Mouse (Mus musculus) heart, postnatal 14 days (tissue): ENCODE measurements around the gene Scnn1b. TPM values are rescaled to one million over a fixed set of nuclear protein-coding genes. Genes with fewer than 3 reads are reported as not detected.
A peak's percentile ranks its signal among the peaks of the same experiment; 100 is the strongest.

ENCODE experiments used
- DNase-seq, 2 experiments: peaks; one replicate each; pipeline ENCODE4 v3.0.0; 2021 to 2022
- intact Hi-C: fragments of 180-260 bp; cut with DNase I; formaldehyde crosslinking; loops from one replicate; pipeline ENCODE4 v1.15.1; 2025
- long read RNA-seq, 2 experiments: library from polyadenylated mRNA; stranded (forward); transcript quantifications; one replicate each; pipeline ENCODE4 v2.0.0; 2021
- total RNA-seq, 2 experiments: library from RNA; stranded (reverse); gene quantifications; 2 replicates each; pipeline ENCODE4 v1.2.3; 2021

The Scnn1b gene
- under 1 TPM in 1 of 2 experiments, not detected in 1; 0.50 TPM for total RNA-seq
- long read RNA-seq, experiment 1, result 0 reads
- long read RNA-seq, experiment 2, result 0 reads

GRCm38 (mm10) chr7:121864858-121865585 is at the start of gene Scnn1b:
TSS of gene Scnn1b (plus strand) at chr7:121865038.
- DNase-seq, result no peak
- intact Hi-C loops, result no loop called here

DNA sequence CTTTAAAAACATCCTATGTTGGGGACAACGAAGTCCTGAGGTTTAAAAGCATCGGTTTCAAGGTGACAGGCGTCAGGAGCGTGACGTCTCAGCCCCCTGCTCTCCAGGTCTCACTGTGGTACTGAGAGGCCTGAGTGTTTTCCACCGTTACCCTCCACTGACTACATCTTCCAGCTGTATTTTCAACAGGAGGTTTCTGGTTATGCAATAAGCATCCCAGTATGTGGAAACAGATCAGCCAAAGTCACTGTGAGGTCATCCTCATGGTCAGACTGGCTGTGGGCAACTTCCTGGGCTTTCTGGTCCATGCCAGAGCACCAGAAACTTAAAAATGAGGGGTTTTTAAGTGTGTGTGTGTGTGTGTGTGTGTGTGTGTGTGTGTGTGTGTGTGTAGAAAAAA is 43.2 kb upstream of the Scnn1b start:
- intact Hi-C loops, result no loop called here
- no peak for DNase-seq

- no peak for DNase-seq
- intact Hi-C loops, result no loop called here
Observed at GRCm38 (mm10) chr7:121828481-121828880, 36.4 kb upstream of the Scnn1b start.

- intact Hi-C loops, result no loop called here
- no peak for DNase-seq
Observed at GRCm38 (mm10) chr7:121835392-121835791, 29.4 kb upstream of the Scnn1b start.

- intact Hi-C loops, result no loop called here
- DNase-seq, result no peak
Observed at GRCm38 (mm10) chr7:121836827-121837226, 28.0 kb upstream of the Scnn1b start.

GRCm38 (mm10) chr7:121840810-121841209 is 24.0 kb upstream of the Scnn1b start:
- peak; percentile 27 to 51 for DNase-seq
- intact Hi-C loops, result loop anchor here (10.0 kb wide), 1 partner anchor 106 kb away; the partner anchor contains the start of gene Scnn1g

GRCm38 (mm10) chr7:121842234-121842633 is 22.6 kb upstream of the Scnn1b start:
- DNase-seq, result no peak
- intact Hi-C loops, result loop anchor here (10.0 kb wide), 1 partner anchor 107 kb away; the partner anchor contains the start of gene Scnn1g

- no peak for DNase-seq
- intact Hi-C loops, result loop anchor here (10.0 kb wide), 1 partner anchor 111 kb away; the partner anchor contains the start of gene Scnn1g
Observed at GRCm38 (mm10) chr7:121845964-121846363, 18.9 kb upstream of the Scnn1b start.

- intact Hi-C loops, result loop anchor here (10.0 kb wide), 1 partner anchor 114 kb away; the partner anchor contains the start of gene Scnn1g
- no peak for DNase-seq
Observed at GRCm38 (mm10) chr7:121848537-121849168, 16.2 kb upstream of the Scnn1b start.

DNA sequence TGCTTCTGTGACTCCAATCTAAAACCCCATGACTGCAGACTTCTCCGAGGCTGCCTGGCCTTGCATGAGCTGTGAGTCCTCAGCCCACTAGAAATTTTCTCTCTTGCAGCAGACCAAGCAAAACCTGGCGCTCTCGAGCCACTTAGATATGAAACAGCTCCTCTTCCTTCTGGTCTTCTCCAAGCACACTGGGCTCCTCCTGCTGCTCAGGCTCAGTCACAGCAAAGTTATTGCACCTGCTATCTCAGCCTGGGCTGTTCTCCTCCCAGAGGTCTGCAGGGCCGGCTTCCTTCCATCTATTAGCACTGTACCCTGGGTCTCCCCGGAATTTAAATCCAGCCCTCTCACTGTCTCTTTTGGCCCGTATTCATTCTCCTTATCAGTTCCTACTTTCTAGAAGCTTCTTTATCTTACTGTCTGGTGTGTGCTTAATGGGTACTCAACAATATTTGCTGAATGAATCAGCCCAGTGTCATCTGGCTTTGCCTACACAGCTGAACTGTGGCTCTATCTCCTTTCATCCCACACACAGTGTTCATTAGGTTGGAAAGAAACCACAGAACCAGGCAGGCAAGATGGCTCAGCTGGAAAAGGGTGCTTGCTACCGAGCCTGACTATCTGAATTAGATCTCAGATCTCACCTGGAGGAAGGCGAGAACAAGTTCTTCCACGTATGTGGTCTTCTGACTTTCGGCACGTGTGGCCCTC is 7.5 kb upstream of the Scnn1b start:
- DNase-seq, result no peak
- intact Hi-C loops, result no loop called here

GRCm38 (mm10) chr7:121858939-121859338 is 5.9 kb upstream of the Scnn1b start:
- intact Hi-C loops, result no loop called here
- no peak for DNase-seq

- no peak for DNase-seq
- intact Hi-C loops, result no loop called here
Observed at GRCm38 (mm10) chr7:121871631-121872030, 6.8 kb downstream of the Scnn1b start.

DNA sequence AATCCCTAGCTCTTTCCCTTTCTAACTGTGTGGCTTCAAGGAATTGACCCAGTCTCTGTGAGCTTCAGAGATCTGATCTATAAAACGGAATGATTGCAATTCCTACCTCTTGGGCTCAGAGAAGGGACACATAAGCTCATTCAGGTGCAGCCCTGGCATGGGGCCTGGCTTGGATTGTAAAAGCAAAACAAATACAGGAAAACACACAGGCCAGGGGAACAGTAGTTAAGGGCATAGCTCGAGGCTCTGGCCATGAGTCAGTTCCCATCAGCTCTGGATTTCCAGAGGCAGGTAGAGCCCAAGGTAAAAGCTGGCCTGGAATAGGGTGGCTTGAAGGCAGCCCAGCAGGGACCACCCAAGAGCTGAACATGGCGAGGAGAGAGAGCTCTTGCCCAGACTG is 9.2 kb downstream of the Scnn1b start:
- DNase-seq, result no peak
- intact Hi-C loops, result no loop called here

DNA sequence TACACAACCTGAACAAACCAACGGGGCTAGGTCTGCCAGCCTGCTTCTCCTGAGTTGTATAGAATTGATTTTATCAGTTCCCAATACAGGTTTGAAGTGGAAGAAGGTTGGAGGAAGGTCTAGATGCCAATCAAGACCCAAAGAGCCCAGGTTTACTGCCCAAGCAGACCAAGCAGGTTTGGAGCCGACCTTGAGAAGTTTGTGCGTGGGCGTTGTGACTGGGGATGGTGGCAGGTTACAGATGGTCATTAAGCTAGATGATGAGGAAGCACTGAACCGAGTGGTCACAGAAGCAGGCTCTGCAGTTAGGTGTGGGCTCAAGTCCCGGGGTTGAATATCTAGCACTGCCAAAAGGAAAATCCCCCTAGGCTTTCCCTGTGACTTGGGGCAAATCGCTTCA is 9.9 kb downstream of the Scnn1b start:
- DNase-seq, result no peak
- intact Hi-C loops, result no loop called here

DNA sequence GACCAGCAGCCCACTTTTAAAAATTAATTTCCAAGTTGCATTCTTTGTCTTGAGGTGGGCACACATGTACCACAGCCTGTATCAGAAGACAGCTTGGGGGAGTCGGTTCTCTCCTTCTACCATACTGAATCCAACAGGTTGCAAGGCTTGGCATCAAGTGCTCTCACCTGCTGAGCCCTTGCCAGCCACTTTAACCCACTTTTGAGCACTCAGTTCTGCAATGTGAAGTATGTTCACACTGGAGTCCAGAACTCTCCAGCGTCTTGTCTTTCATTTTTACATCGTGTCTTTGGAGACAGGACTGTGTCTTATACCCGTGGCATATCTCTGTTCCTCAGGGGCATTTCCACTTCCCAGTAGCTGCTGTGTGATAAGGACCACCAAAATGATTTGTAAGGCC is 15.4 kb downstream of the Scnn1b start:
- intact Hi-C loops, result no loop called here
- DNase-seq, result no peak

GRCm38 (mm10) chr7:121890636-121891360 is 26.0 kb downstream of the Scnn1b start:
- intact Hi-C loops, result no loop called here
- DNase-seq, result no peak

DNA sequence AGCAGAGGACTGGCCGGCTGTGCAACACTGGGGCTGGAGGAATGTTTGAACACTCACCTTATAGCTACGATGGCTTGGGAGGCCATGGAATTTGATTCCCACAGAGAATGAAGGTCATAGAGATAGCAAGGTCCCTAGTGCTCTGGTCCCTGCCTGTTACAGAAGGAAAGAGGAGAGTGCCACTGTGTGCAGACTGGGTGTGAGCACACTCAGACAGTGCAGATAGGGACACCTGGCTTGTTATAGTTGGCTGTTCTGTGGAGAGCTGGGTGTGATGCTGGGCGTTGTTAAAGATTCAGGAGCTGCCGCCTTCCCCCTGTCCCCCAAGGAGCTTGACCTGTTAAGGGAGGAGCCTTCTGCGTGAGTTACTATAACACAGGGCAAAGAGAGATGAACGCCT is 31.9 kb downstream of the Scnn1b start:
- intact Hi-C loops, result loop anchor here (5.0 kb wide), 1 partner anchor 66 kb away; no protein-coding TSS in a partner anchor
- DNase-seq, result no peak

- DNase-seq, result peak; percentile 33 to 55
- intact Hi-C loops, result loop anchor here (5.0 kb wide), 1 partner anchor 63 kb away; no protein-coding TSS in a partner anchor
Observed at GRCm38 (mm10) chr7:121899311-121899710, 34.5 kb downstream of the Scnn1b start.

DNA sequence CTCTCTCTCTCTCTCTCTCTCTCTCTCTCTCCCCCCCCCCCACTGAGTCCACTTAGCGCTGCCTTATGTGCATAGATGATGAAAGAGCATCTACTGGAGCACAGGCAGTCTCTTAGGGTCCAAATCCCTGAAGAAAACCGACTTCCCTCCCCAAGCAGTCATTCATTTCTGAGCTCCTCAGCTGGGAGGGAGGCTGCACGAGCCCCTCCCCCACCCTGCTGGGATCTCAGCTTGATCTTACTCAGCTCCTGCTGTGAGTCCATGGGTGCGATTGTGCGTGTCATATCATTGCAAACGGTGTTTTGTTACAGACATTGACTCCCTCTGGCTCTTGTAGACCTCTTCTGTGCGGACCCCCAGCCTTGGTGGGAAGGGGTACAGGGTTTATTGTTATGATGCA is 35.1 kb downstream of the Scnn1b start:
- no peak for DNase-seq
- intact Hi-C loops, result loop anchor here (5.0 kb wide), 1 partner anchor 62 kb away; no protein-coding TSS in a partner anchor

DNA sequence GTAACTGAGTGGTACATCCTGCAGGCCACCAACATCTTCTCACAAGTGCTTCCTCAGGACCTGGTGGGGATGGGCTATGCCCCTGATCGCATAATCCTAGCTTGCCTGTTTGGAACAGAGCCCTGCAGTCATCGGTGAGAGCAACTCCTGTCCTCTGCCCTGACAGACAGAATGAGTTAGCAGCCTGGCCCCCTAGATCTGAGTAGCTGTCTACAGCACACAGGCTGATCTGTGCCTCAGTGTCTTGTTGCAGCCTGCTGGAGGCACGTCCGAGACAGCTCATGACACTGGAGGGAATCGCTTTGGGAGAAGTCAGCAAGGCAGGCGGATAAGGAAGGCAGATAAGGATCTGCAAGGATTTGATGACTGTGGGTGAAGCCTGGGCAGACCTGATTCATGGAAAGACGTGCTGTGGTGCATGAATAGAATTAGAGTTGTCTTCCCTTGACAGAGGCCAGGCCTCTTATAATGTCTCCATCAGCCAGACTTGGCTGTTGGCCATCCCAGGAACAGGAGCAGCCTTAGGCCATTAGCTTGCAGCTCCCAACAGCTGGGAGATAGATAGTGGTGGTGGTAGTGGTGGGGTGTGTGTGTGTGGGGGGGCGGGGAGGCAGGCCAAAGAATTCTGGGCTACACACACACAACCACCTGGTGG is 38.0 kb downstream of the Scnn1b start:
- peak in 1 of 2 experiments; percentile 29 for DNase-seq
- intact Hi-C loops, result no loop called here
